Mouse (Mus musculus) heart, adult 2 months (tissue): ENCODE results near the gene Ogdh. TPM values are rescaled to one million over a fixed set of nuclear protein-coding genes. Genes with fewer than 3 reads are reported as not detected.

ENCODE experiments used
- DNase-seq, 2 experiments: peaks; one replicate each; pipeline ENCODE4 v3.0.0; 2021
- H3K27ac ChIP-seq: fragments of 200-600 bp; 2 replicates; pipeline ENCODE4 v1.8.1; 2022
- H3K27me3 ChIP-seq: fragments of 200-500 bp; 2 replicates; pipeline ENCODE4 v1.6.1; 2012; ENCODE audit warnings: mild to moderate bottlenecking, low read length, inconsistent platforms, mixed read lengths; ENCODE audit not compliant: control insufficient read depth, insufficient read depth
- H3K36me3 ChIP-seq: fragments of 200-500 bp; 2 replicates; pipeline ENCODE4 v1.6.1; 2012; ENCODE audit warnings: low read length, inconsistent platforms; ENCODE audit not compliant: control insufficient read depth, insufficient read depth
- H3K4me1 ChIP-seq: fragments of 200-500 bp; 2 replicates; pipeline ENCODE4 v1.6.1; 2011; ENCODE audit warnings: low read length; ENCODE audit not compliant: control insufficient read depth, insufficient read depth
- H3K4me3 ChIP-seq: fragments of 200-600 bp; 2 replicates; pipeline ENCODE4 v1.8.1; 2022
- H3K79me2 ChIP-seq: fragments of 200-500 bp; replicated peaks from 2 replicates; pipeline ENCODE4 v1.6.1; 2012; ENCODE audit warnings: mild to moderate bottlenecking, inconsistent platforms, low read length, moderate library complexity, mixed read lengths; ENCODE audit not compliant: control insufficient read depth, insufficient read depth
- H3K9ac ChIP-seq: fragments of 200-500 bp; 2 replicates; pipeline ENCODE4 v1.6.1; 2012; ENCODE audit warnings: low read depth, mild to moderate bottlenecking, control low read depth, inconsistent platforms, low read length, mixed read lengths
- CTCF ChIP-seq: fragments of 200-600 bp; IDR thresholded peaks from 2 replicates; pipeline ENCODE4 v1.8.1; 2022; ENCODE audit warnings: antibody characterized with exemption, mild to moderate bottlenecking, moderate library complexity
- EP300 ChIP-seq: fragments of 200-500 bp; IDR thresholded peaks from 2 replicates; pipeline ENCODE4 v1.6.1; 2011; ENCODE audit warnings: low read depth, low read length, control low read depth; ENCODE audit not compliant: insufficient read depth
- POLR2A ChIP-seq: fragments of 200-500 bp; IDR thresholded peaks from 2 replicates; pipeline ENCODE4 v1.6.1; 2011; ENCODE audit warnings: mild to moderate bottlenecking, low read depth, low read length, control low read depth; ENCODE audit not compliant: insufficient read depth
- WGBS: fragments of 180-500 bp; shearing (Covaris S2); methylation state at CpG from one replicate; pipeline ENCODE4 v1.1.7; 2018; 5-methylcytosine and 5-hydroxymethylcytosine counted together
- intact Hi-C: fragments of 180-260 bp; cut with DNase I; formaldehyde crosslinking; loops from one replicate; pipeline ENCODE4 v1.15.1; 2025
- polyA plus RNA-seq: library from polyadenylated mRNA; depleted of rRNA; stranded (reverse); fragments of >200 nt; gene quantifications from 2 replicates; pipeline ENCODE4 v1.2.3, GENCODE M21; 2012
- total RNA-seq, 2 experiments: library from RNA; stranded (reverse); gene quantifications; 2 replicates each; pipeline ENCODE4 v1.2.3; 2021

Ogdh gene
- total and polyA plus RNA-seq, 3 experiments, result 1,204 to 1,957 (median 1,611) TPM

DNA sequence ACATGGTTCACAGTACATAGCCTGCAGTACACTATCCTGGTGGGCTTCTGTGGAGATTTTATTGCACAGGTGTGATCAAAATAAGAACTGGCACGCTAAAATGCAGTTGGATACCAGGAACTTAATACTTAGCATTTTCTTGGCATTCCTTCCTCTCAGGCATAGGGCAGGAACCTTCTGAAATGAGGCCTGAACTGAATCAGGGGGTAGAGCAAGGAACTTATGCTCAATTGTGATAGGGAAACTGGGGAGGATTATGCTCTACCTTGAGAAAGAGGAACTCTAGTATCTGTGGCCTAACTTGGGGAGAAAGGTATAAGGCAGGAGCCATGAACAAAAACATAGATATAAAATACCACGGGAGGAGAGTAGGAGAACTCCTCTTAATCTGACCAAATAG, 27.9 kb downstream of the Ogdh start:
- H3K36me3 ChIP-seq, result peaks cover 5% of the 10 kb centered on the region
- intact Hi-C loops, result no loop called here
- WGBS, result 86% methylated on average over 2 of the region's 2 CpGs

DNA sequence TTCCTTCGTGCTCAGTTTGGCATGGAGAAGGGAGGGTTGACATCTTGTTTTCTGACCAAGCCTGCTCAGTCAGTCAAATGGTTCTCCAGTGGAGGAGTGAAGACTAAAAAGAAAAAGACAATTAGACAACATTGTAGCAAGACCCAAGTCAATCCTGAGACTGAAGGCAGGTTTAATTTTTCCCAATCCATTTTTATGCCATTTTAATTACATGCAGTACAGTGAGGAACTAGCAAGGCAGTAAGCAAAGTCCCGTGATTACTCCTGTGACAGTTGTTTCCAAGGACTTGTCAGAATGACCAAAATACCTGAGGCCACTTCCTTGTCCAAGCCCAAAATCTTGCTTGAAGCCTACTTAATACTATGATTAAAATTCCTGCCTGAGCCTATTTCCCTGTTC, 30.7 kb downstream of the Ogdh start:
- TF ChIP-seq POLR2A, result no peak
- no peak for TF ChIP-seq EP300
- no peak for TF ChIP-seq CTCF
- H3K79me2 ChIP-seq, result no peaks in the 10 kb centered on the region
- no peaks in the 10 kb centered on the region for H3K27me3 ChIP-seq
- H3K9ac ChIP-seq, result no peak overlapping the region
- H3K4me3 ChIP-seq, result no peak overlapping the region
- H3K27ac ChIP-seq, result no peak overlapping the region
- peaks cover 5% of the 10 kb centered on the region for H3K36me3 ChIP-seq
- no peaks in the 10 kb centered on the region for H3K4me1 ChIP-seq
- no peak for DNase-seq
- intact Hi-C loops, result no loop called here
- WGBS, result 80% methylated on average over 2 of the region's 2 CpGs

More for the DNA sequence above, 27.9 kb downstream of the Ogdh start:
- Histone ChIP-seq H3K27ac (no peak overlapping the region), H3K27me3 (no peaks in the 10 kb centered on the region), H3K9ac (no peak overlapping the region), H3K4me1 (no peaks in the 10 kb centered on the region), H3K4me3 (no peak overlapping the region), H3K79me2 (no peaks in the 10 kb centered on the region)
- no peak for DNase-seq
- no peak for TF ChIP-seq POLR2A
- TF ChIP-seq EP300, result no peak
- TF ChIP-seq CTCF, result no peak

DNA sequence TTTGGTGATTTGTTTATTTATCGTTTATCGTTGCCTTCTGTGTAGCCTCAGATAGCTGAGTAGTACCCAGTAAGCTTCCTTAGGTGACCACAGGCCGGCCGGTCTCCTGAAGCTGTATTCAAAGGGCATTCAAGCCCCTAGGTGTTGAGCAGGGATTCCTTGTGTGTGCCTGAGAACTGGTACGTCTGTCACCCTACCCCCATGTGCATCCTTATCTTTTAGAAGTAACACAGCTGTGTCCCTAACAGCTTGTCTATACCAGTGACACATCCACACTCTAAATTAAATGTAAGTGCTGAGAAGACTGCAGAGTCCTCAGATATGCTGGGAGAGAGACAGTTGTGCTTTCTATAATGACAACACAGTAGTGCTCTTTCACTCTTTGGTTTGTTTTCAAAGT, 31.9 kb downstream of the Ogdh start:
- H3K36me3 ChIP-seq, result peaks cover 5% of the 10 kb centered on the region

DNA sequence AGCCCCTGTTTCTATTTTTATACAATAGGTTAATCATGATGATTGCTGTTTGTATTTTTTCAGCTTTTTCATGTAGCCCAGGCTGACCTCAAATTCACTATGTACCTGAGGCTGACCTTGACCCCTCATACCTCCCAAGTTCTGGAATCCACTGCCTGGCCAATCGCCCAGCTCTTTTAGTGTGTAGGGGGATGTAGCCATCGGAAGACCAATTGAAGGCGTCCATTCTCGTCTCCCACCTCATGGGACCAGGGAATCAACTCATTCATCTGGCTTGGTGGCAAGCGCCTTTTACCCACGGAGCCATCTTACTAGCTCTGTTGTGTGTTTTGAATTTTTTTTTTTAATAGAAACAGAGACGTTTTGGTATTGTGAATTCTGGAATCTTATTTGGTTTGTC, 39.8 kb downstream of the Ogdh start:
- Histone ChIP-seq H3K27me3 (no peaks in the 10 kb centered on the region), H3K36me3 (peaks cover 14% of the 10 kb centered on the region), H3K79me2 (peaks cover 1% of the 10 kb centered on the region), H3K4me1 (no peaks in the 10 kb centered on the region), H3K9ac (no peak overlapping the region), H3K4me3 (no peak overlapping the region), H3K27ac (no peak overlapping the region)
- TF ChIP-seq CTCF, result no peak
- no peak for DNase-seq
- intact Hi-C loops, result no loop called here
- 87% methylated on average over 7 of the region's 7 CpGs for WGBS

More for the DNA sequence above, 31.9 kb downstream of the Ogdh start:
- H3K4me3 ChIP-seq, result no peak overlapping the region
- no peaks in the 10 kb centered on the region for H3K79me2 ChIP-seq
- no peaks in the 10 kb centered on the region for H3K27me3 ChIP-seq
- H3K27ac ChIP-seq, result no peak overlapping the region
- DNase-seq, result no peak
- no peak for TF ChIP-seq CTCF
- no peak for TF ChIP-seq POLR2A
- TF ChIP-seq EP300, result no peak
- H3K4me1 ChIP-seq, result no peaks in the 10 kb centered on the region
- H3K9ac ChIP-seq, result no peak overlapping the region
- WGBS, result 69% methylated on average over 5 of the region's 5 CpGs
- intact Hi-C loops, result no loop called here

DNA sequence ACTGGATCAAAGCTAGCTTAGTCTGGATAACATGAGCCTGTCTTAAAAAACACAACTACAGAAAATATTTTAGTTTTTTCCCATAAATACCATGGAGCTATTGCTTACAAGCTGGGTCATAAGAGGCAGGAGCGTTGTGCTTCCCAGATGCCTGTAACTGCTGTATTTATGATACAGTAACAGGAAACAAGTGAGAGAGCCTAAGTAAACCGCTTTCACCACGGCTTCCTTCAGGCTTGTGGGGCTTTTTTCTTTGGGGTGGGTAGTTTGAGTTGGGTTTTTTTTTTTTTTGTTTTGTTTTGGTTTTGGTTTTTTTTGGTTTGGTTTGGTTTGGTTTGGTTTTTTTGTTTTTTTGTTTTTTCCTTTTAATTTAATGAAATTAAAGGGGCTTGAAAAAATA, 41.2 kb downstream of the Ogdh start:
- WGBS, result 64% methylated on average over 3 of the region's 3 CpGs
- H3K4me3 ChIP-seq, result no peak overlapping the region
- H3K27me3 ChIP-seq, result no peaks in the 10 kb centered on the region
- H3K9ac ChIP-seq, result no peak overlapping the region
- peaks cover 1% of the 10 kb centered on the region for H3K79me2 ChIP-seq
- no peak for DNase-seq
- intact Hi-C loops, result no loop called here
- H3K36me3 ChIP-seq, result peaks cover 14% of the 10 kb centered on the region
- no peaks in the 10 kb centered on the region for H3K4me1 ChIP-seq
- H3K27ac ChIP-seq, result no peak overlapping the region
- TF ChIP-seq CTCF, result no peak
- TF ChIP-seq POLR2A, result no peak
- no peak for TF ChIP-seq EP300

DNA sequence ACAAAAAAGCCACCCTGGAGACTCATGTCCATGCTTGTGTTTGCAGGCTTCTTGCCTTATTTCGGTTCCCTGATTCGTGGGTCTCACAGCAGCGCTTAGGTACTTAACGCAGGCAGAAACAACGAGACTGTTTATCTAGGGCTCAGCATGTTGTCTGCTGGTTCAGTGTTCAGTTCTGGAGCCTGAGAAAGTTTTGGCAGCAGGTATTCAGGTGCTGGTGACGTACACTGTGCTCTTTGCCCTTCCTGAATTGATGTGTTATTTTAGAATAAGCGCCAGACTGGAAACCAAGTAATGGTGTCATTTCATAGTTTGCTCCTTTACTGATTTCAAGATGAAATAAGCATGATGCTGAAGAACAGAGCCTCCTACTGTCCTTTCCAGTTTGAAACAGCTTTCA, 42.0 kb downstream of the Ogdh start:
- H3K9ac ChIP-seq, result no peak overlapping the region
- no peak for TF ChIP-seq EP300
- WGBS, result 90% methylated on average over 7 of the region's 7 CpGs
- no peak for DNase-seq
- H3K27me3 ChIP-seq, result no peaks in the 10 kb centered on the region
- H3K27ac ChIP-seq, result no peak overlapping the region
- intact Hi-C loops, result no loop called here
- H3K4me3 ChIP-seq, result no peak overlapping the region
- H3K36me3 ChIP-seq, result peaks cover 14% of the 10 kb centered on the region
- H3K4me1 ChIP-seq, result no peaks in the 10 kb centered on the region
- H3K79me2 ChIP-seq, result peaks cover 1% of the 10 kb centered on the region
